Mouse (Mus musculus) limb, embryonic 14.5 days (tissue): ENCODE measurements around the gene Cyth2. TPM values are rescaled to one million over a fixed set of nuclear protein-coding genes. Genes with fewer than 3 reads are reported as not detected.

Experiments
- ATAC-seq: fragments of 200-750 bp; cut with Nextera tagmentation; 2 replicates; pipeline ENCODE4 v1.8.0; 2017; ENCODE audit warnings: low read depth, moderate number of reproducible peaks, moderate TSS enrichment; ENCODE audit not compliant: low FRiP score
- DNase-seq: peaks from one replicate; pipeline ENCODE4 v3.0.0-alpha.2; 2015; ENCODE audit warnings: low spot score
- H3K27ac ChIP-seq: fragments of 300-500 bp; sonication (generic); replicated peaks from 2 replicates; pipeline ENCODE4 v1.5.1; 2014; ENCODE audit warnings: low read depth, mild to moderate bottlenecking, low read length, moderate library complexity, mixed read lengths
- H3K27me3 ChIP-seq: fragments of 300-500 bp; sonication (generic); 2 replicates; pipeline ENCODE4 v1.6.1; 2014; ENCODE audit warnings: low read length, mixed read lengths; ENCODE audit not compliant: control insufficient read depth, insufficient read depth
- H3K36me3 ChIP-seq: fragments of 300-500 bp; sonication (generic); 2 replicates; pipeline ENCODE4 v1.6.1; 2014; ENCODE audit warnings: mild to moderate bottlenecking, low read length, moderate library complexity, mixed read lengths; ENCODE audit not compliant: control insufficient read depth, insufficient read depth
- H3K4me1 ChIP-seq: fragments of 300-500 bp; sonication (generic); 2 replicates; pipeline ENCODE4 v1.6.1; 2014; ENCODE audit warnings: antibody characterized with exemption, low read length, mixed read lengths; ENCODE audit not compliant: control insufficient read depth, insufficient read depth
- H3K4me2 ChIP-seq: fragments of 300-500 bp; sonication (generic); replicated peaks from 2 replicates; pipeline ENCODE4 v1.6.1; 2014; ENCODE audit warnings: low read depth, mild to moderate bottlenecking, low read length, moderate library complexity; ENCODE audit not compliant: severe bottlenecking
- H3K4me3 ChIP-seq: fragments of 300-500 bp; sonication (generic); replicated peaks from 2 replicates; pipeline ENCODE4 v1.5.1; 2014; ENCODE audit warnings: low read length
- H3K9ac ChIP-seq: fragments of 300-500 bp; sonication (generic); 2 replicates; pipeline ENCODE4 v1.6.1; 2014; ENCODE audit warnings: mild to moderate bottlenecking, low read depth, low read length, moderate library complexity; ENCODE audit not compliant: severe bottlenecking
- H3K9me3 ChIP-seq: fragments of 300-500 bp; sonication (generic); 2 replicates; pipeline ENCODE4 v1.6.1; 2016; ENCODE audit warnings: low read length; ENCODE audit not compliant: control insufficient read depth
- POLR2A ChIP-seq: fragments of 200-500 bp; IDR thresholded peaks from 2 replicates; pipeline ENCODE4 v1.8.0; 2012; ENCODE audit warnings: inconsistent platforms, mild to moderate bottlenecking, moderate library complexity, borderline replicate concordance; ENCODE audit not compliant: insufficient read depth, insufficient read length; ENCODE audit errors: extremely low read depth
- WGBS: fragments of 180-500 bp; shearing (Covaris S2); extraction: QIAGEN DNeasy Blood & Tissue Kit; methylation state at CpG from one replicate; pipeline ENCODE4 v1.1.7; 2014; 5-methylcytosine and 5-hydroxymethylcytosine counted together
- polyA plus RNA-seq, 2 experiments: library from polyadenylated mRNA; depleted of rRNA in 1 of 2; stranded (reverse) in 1 of 2; unstranded in 1 of 2; fragments of >200 nt; fragmentation: Nextera tagmentation in 1 of 2; extraction: Ambion mirVana in 1 of 2; gene quantifications; 2 replicates each; pipeline versions ENCODE4 v1.2.1 to v1.2.3; 2012 to 2014

Gene Cyth2
- polyA plus RNA-seq, 2 experiments = 91.7 to 105 TPM

GRCm38 (mm10) chr7:45812921-45813320 lies 1.5 kb downstream of the Cyth2 start:
- ATAC-seq = no peak
- 80% methylated on average over 8 of the region's 8 CpGs for WGBS
- Histone ChIP-seq H3K9me3 (no peaks in the 10 kb centered on the region), H3K4me1 (peaks cover 18% of the 10 kb centered on the region), H3K4me3 (peak overlapping the region; percentile 90), H3K36me3 (peaks cover 52% of the 10 kb centered on the region), H3K4me2 (peak overlapping the region; percentile 79), H3K27me3 (no peaks in the 10 kb centered on the region), H3K27ac (no peak overlapping the region; the same call in 1 of the 2 replicates), H3K9ac (peak overlapping the region; percentile 99)
- TF ChIP-seq POLR2A = no peak
- DNase-seq = no peak

- ATAC-seq (no peak), DNase-seq (no peak)
- H3K27me3 ChIP-seq = no peaks in the 10 kb centered on the region
- no peak overlapping the region for H3K27ac ChIP-seq
- no peak overlapping the region for H3K4me2 ChIP-seq
- 90% methylated on average over 14 of the region's 14 CpGs for WGBS
- no peak overlapping the region for H3K4me3 ChIP-seq
- no peak for TF ChIP-seq POLR2A
- peaks cover 65% of the 10 kb centered on the region for H3K36me3 ChIP-seq
- no peak overlapping the region for H3K9ac ChIP-seq
- H3K4me1 ChIP-seq = peaks cover 8% of the 10 kb centered on the region
- no peaks in the 10 kb centered on the region for H3K9me3 ChIP-seq
Observed at GRCm38 (mm10) chr7:45809276-45810075, 4.9 kb downstream of the Cyth2 start.

- H3K9me3 ChIP-seq = no peaks in the 10 kb centered on the region
- no peaks in the 10 kb centered on the region for H3K27me3 ChIP-seq
- no peak for DNase-seq
- WGBS = 48% methylated on average over 9 of the region's 11 CpGs
- no peak overlapping the region for H3K27ac ChIP-seq
- H3K36me3 ChIP-seq = peaks cover 65% of the 10 kb centered on the region
- no peak for TF ChIP-seq POLR2A
- no peak overlapping the region for H3K9ac ChIP-seq
- no peak overlapping the region for H3K4me3 ChIP-seq
- peaks cover 8% of the 10 kb centered on the region for H3K4me1 ChIP-seq
- H3K4me2 ChIP-seq = no peak overlapping the region
- ATAC-seq = no peak
Observed at GRCm38 (mm10) chr7:45808471-45808870, 5.9 kb downstream of the Cyth2 start.

GRCm38 (mm10) chr7:45805941-45806340 lies 8.4 kb downstream of the Cyth2 start:
- H3K9ac ChIP-seq = no peak overlapping the region
- TF ChIP-seq POLR2A = no peak
- no peaks in the 10 kb centered on the region for H3K27me3 ChIP-seq
- WGBS = 60% methylated on average over 5 of the region's 5 CpGs
- no peak overlapping the region for H3K4me3 ChIP-seq
- H3K4me2 ChIP-seq = no peak overlapping the region
- H3K4me1 ChIP-seq = no peaks in the 10 kb centered on the region; the same call in 1 of the 2 replicates
- no peaks in the 10 kb centered on the region for H3K9me3 ChIP-seq
- H3K36me3 ChIP-seq = peaks cover 58% of the 10 kb centered on the region
- no peak overlapping the region for H3K27ac ChIP-seq
- DNase-seq = no peak
- ATAC-seq = no peak; the same call in 1 of the 2 replicates

- Histone ChIP-seq H3K4me1 (peaks cover 19% of the 10 kb centered on the region), H3K27ac (no peak overlapping the region), H3K36me3 (peaks cover 25% of the 10 kb centered on the region), H3K27me3 (peaks cover 15% of the 10 kb centered on the region; the same call in 1 of the 2 replicates), H3K9ac (no peak overlapping the region), H3K4me3 (no peak overlapping the region), H3K9me3 (no peaks in the 10 kb centered on the region), H3K4me2 (no peak overlapping the region)
- DNase-seq = no peak
- no peak for TF ChIP-seq POLR2A
- WGBS = 90% methylated on average over 6 of the region's 6 CpGs
- no peak for ATAC-seq
Observed at GRCm38 (mm10) chr7:45802551-45802950, 11.8 kb downstream of the Cyth2 start.
